Mouse (Mus musculus) liver, postnatal 0 days (tissue): ENCODE data around the gene Gdpd1. TPM values are rescaled to one million over a fixed set of nuclear protein-coding genes. Genes with fewer than 3 reads are reported as not detected.
A peak's percentile ranks its signal among the peaks of the same experiment; 100 is the strongest.

Source experiments
- ATAC-seq: fragments of 200-750 bp; cut with Nextera tagmentation; 2 replicates; pipeline ENCODE4 v1.8.0; 2017; ENCODE audit warnings: mild to moderate bottlenecking, moderate library complexity
- DNase-seq: peaks from one replicate; pipeline ENCODE4 v3.0.0-alpha.2; 2016
- H3K27ac ChIP-seq: fragments of 300-500 bp; sonication (generic); 2 replicates; pipeline ENCODE4 v1.5.1; 2014; ENCODE audit warnings: antibody characterized with exemption, moderate library complexity, mild to moderate bottlenecking, low read depth
- H3K27me3 ChIP-seq: fragments of 300-500 bp; sonication (generic); 2 replicates; pipeline ENCODE4 v1.6.1; 2014; ENCODE audit warnings: low read length, control low read depth, mixed read lengths; ENCODE audit not compliant: insufficient read depth
- H3K36me3 ChIP-seq: fragments of 300-500 bp; sonication (generic); replicated peaks from 2 replicates; pipeline ENCODE4 v1.6.1; 2014; ENCODE audit warnings: mild to moderate bottlenecking, control low read depth, low read length, moderate library complexity, mixed read lengths; ENCODE audit not compliant: insufficient read depth
- H3K4me1 ChIP-seq: fragments of 300-500 bp; sonication (generic); 2 replicates; pipeline ENCODE4 v1.6.1; 2014; ENCODE audit warnings: antibody characterized with exemption, mild to moderate bottlenecking, control low read depth; ENCODE audit not compliant: insufficient read depth
- H3K4me2 ChIP-seq: fragments of 300-500 bp; sonication (generic); 2 replicates; pipeline ENCODE4 v1.6.1; 2014; ENCODE audit warnings: low read depth, mild to moderate bottlenecking, low read length, moderate library complexity, mixed read lengths
- H3K4me3 ChIP-seq: fragments of 300-500 bp; sonication (generic); 2 replicates; pipeline ENCODE4 v1.5.1; 2014; ENCODE audit warnings: low read depth, low read length
- H3K9ac ChIP-seq: fragments of 300-500 bp; sonication (generic); replicated peaks from 2 replicates; pipeline ENCODE4 v1.6.1; 2014; ENCODE audit warnings: mild to moderate bottlenecking, moderate library complexity
- H3K9me3 ChIP-seq: fragments of 300-500 bp; sonication (generic); 2 replicates; pipeline ENCODE4 v1.6.1; 2016; ENCODE audit warnings: mild to moderate bottlenecking, control low read depth, low read length, mixed read lengths
- CTCF ChIP-seq: sonication (generic); IDR thresholded peaks from 2 replicates; pipeline ENCODE4 v1.5.1; 2016; ENCODE audit warnings: antibody characterized with exemption, low read depth
- EP300 ChIP-seq: IDR thresholded peaks from 2 replicates; pipeline ENCODE4 v1.6.1; 2016; ENCODE audit warnings: antibody characterized with exemption, low read depth, mild to moderate bottlenecking
- WGBS: fragments of 180-500 bp; shearing (Covaris S2); extraction: QIAGEN DNeasy Blood & Tissue Kit; methylation state at CpG from one replicate; pipeline ENCODE4 v1.1.7; 2014; ENCODE audit not compliant: insufficient replicate concordance; 5-methylcytosine and 5-hydroxymethylcytosine counted together
- polyA plus RNA-seq: library from polyadenylated mRNA; unstranded; fragments of >200 nt; fragmentation: Nextera tagmentation; extraction: Ambion mirVana; gene quantifications from 2 replicates; pipeline ENCODE4 v1.2.1, GENCODE M21; 2015

Gdpd1 gene
- polyA plus RNA-seq, 1 experiment from 2014 or later, result 2.7 TPM

GRCm38 (mm10) chr11:87108409-87108754 lies 34.5 kb upstream of the Gdpd1 start, which contains the start of gene Prr11:
Prr11 (minus strand) TSS chr11:87108708.
- DNase-seq (no peak), ATAC-seq (no peak)
- TF ChIP-seq EP300, result no peak
- TF ChIP-seq CTCF, result no peak
- peak within 1 kb of the TSS; percentile 92 for H3K9ac ChIP-seq
- WGBS, result under 1% methylated on average over 14 of the region's 14 CpGs
- peaks cover 6% of the 10 kb centered on the region; the same call in 1 of the 2 replicates for H3K4me1 ChIP-seq
- peak within 1 kb of the TSS; percentile 94 for H3K4me2 ChIP-seq
- no peaks in the 10 kb centered on the region for H3K9me3 ChIP-seq
- H3K27ac ChIP-seq, result peak within 1 kb of the TSS; percentile 84
- H3K27me3 ChIP-seq, result no peaks in the 10 kb centered on the region
- H3K36me3 ChIP-seq, result peaks cover 40% of the 10 kb centered on the region
- peak within 1 kb of the TSS; percentile 87 for H3K4me3 ChIP-seq

GRCm38 (mm10) chr11:87087142-87087541 lies 13.3 kb upstream of the Gdpd1 start:
- DNase-seq (no peak), ATAC-seq (peak; percentile 41; the same call in 1 of the 2 replicates)
- H3K36me3 ChIP-seq, result peaks cover 25% of the 10 kb centered on the region
- H3K4me2 ChIP-seq, result peak overlapping the region; percentile 95
- peak overlapping the region; percentile 98 for H3K4me3 ChIP-seq
- no peak for TF ChIP-seq CTCF
- TF ChIP-seq EP300, result no peak
- H3K27me3 ChIP-seq, result no peaks in the 10 kb centered on the region
- H3K9ac ChIP-seq, result peak overlapping the region; percentile 96
- no peaks in the 10 kb centered on the region for H3K9me3 ChIP-seq
- WGBS, result 35% methylated on average over 2 of the region's 2 CpGs
- H3K4me1 ChIP-seq, result peaks cover 18% of the 10 kb centered on the region
- peak overlapping the region; percentile 71; the same call in 1 of the 2 replicates for H3K27ac ChIP-seq

- ATAC-seq (peak; percentile 93), DNase-seq (peak; percentile 85)
- H3K9ac ChIP-seq, result peak within 1 kb of the TSS; percentile 96
- no peaks in the 10 kb centered on the region for H3K27me3 ChIP-seq
- peak within 1 kb of the TSS; percentile 71 for H3K27ac ChIP-seq
- H3K36me3 ChIP-seq, result peaks cover 24% of the 10 kb centered on the region
- peaks cover 18% of the 10 kb centered on the region for H3K4me1 ChIP-seq
- TF ChIP-seq CTCF, result no peak
- TF ChIP-seq EP300, result no peak
- under 1% methylated on average over 43 of the region's 43 CpGs for WGBS
- peak within 1 kb of the TSS; percentile 95 for H3K4me2 ChIP-seq
- H3K9me3 ChIP-seq, result no peaks in the 10 kb centered on the region
- peak within 1 kb of the TSS; percentile 98 for H3K4me3 ChIP-seq
Measured at GRCm38 (mm10) chr11:87086290-87086984, 12.6 kb upstream of the Gdpd1 start, which contains the start of gene Smg8. Smg8 (minus strand) TSS chr11:87086774.

GRCm38 (mm10) chr11:87085461-87085860 lies 11.6 kb upstream of the Gdpd1 start:
- Histone ChIP-seq H3K4me3 (peak overlapping the region; percentile 98), H3K4me2 (peak overlapping the region; percentile 95), H3K4me1 (peaks cover 18% of the 10 kb centered on the region), H3K36me3 (peaks cover 21% of the 10 kb centered on the region), H3K27ac (no peak overlapping the region), H3K9ac (peak overlapping the region; percentile 96; the same call in 1 of the 2 replicates), H3K27me3 (no peaks in the 10 kb centered on the region), H3K9me3 (no peaks in the 10 kb centered on the region)
- no peak for ATAC-seq
- TF ChIP-seq EP300 (no peak), CTCF (no peak)
- peak; percentile 18 for DNase-seq
- 73% methylated on average over 13 of the region's 13 CpGs for WGBS

GRCm38 (mm10) chr11:87083712-87084111 lies 9.8 kb upstream of the Gdpd1 start:
- WGBS, result 74% methylated on average over 1 of the region's 1 CpGs
- H3K27ac ChIP-seq, result no peak overlapping the region
- H3K4me2 ChIP-seq, result peak overlapping the region; percentile 95; the same call in 1 of the 2 replicates
- DNase-seq (no peak), ATAC-seq (no peak)
- H3K4me3 ChIP-seq, result no peak overlapping the region
- H3K9ac ChIP-seq, result no peak overlapping the region
- H3K4me1 ChIP-seq, result peaks cover 22% of the 10 kb centered on the region
- no peak for TF ChIP-seq EP300
- no peak for TF ChIP-seq CTCF
- no peaks in the 10 kb centered on the region for H3K27me3 ChIP-seq
- peaks cover 26% of the 10 kb centered on the region for H3K36me3 ChIP-seq
- no peaks in the 10 kb centered on the region for H3K9me3 ChIP-seq

GRCm38 (mm10) chr11:87073343-87073865 lies 458 bp downstream of the Gdpd1 start:
- peak overlapping the region; percentile 67 for H3K9ac ChIP-seq
- no peak for TF ChIP-seq EP300
- peak; percentile 57 for TF ChIP-seq CTCF
- H3K4me2 ChIP-seq, result peak overlapping the region; percentile 95
- 2% methylated on average over 24 of the region's 24 CpGs for WGBS
- H3K27ac ChIP-seq, result no peak overlapping the region
- peak overlapping the region; percentile 61 for H3K4me3 ChIP-seq
- no peaks in the 10 kb centered on the region for H3K27me3 ChIP-seq
- peaks cover 16% of the 10 kb centered on the region for H3K4me1 ChIP-seq
- peaks cover 7% of the 10 kb centered on the region; the same call in 1 of the 2 replicates for H3K36me3 ChIP-seq
- H3K9me3 ChIP-seq, result no peaks in the 10 kb centered on the region
- DNase-seq, result peak; percentile 63
- ATAC-seq, result peak; percentile 68
